Mouse (Mus musculus) neural tube, embryonic 14.5 days (tissue): ENCODE results near the gene Nr1i2. TPM values are rescaled to one million over a fixed set of nuclear protein-coding genes. Genes with fewer than 3 reads are reported as not detected.

Experiments used
- ATAC-seq: fragments of 200-750 bp; cut with Nextera tagmentation; 2 replicates; pipeline ENCODE4 v1.8.0; 2017; ENCODE audit warnings: low read depth, mild to moderate bottlenecking, moderate TSS enrichment, moderate library complexity
- H3K27ac ChIP-seq: fragments of 300-500 bp; sonication (generic); 2 replicates; pipeline ENCODE4 v1.5.1; 2014; ENCODE audit warnings: low read depth, mild to moderate bottlenecking, control low read depth, low read length, moderate library complexity, mixed read lengths
- H3K27me3 ChIP-seq: fragments of 300-500 bp; sonication (generic); 2 replicates; pipeline ENCODE4 v1.6.1; 2014; ENCODE audit warnings: low read length; ENCODE audit not compliant: control insufficient read depth, insufficient read depth
- H3K36me3 ChIP-seq: fragments of 300-500 bp; sonication (generic); 2 replicates; pipeline ENCODE4 v1.6.1; 2014; ENCODE audit warnings: low read length, mixed read lengths; ENCODE audit not compliant: control insufficient read depth, insufficient read depth
- H3K4me1 ChIP-seq: fragments of 300-500 bp; sonication (generic); 2 replicates; pipeline ENCODE4 v1.6.1; 2014; ENCODE audit warnings: low read length; ENCODE audit not compliant: control insufficient read depth, insufficient read depth
- H3K4me2 ChIP-seq: fragments of 300-500 bp; sonication (generic); 2 replicates; pipeline ENCODE4 v1.6.1; 2014; ENCODE audit warnings: mild to moderate bottlenecking, low read depth, low read length, control low read depth
- H3K4me3 ChIP-seq: fragments of 300-500 bp; sonication (generic); 2 replicates; pipeline ENCODE4 v1.5.1; 2014; ENCODE audit warnings: low read depth, low read length, control low read depth, mixed read lengths
- H3K9ac ChIP-seq: fragments of 300-500 bp; sonication (generic); replicated peaks from 2 replicates; pipeline ENCODE4 v1.6.1; 2014; ENCODE audit warnings: low read depth, mild to moderate bottlenecking, control low read depth, low read length, mixed read lengths
- H3K9me3 ChIP-seq: fragments of 300-500 bp; sonication (generic); 2 replicates; pipeline ENCODE4 v1.6.1; 2016; ENCODE audit warnings: low read length; ENCODE audit not compliant: control insufficient read depth
- WGBS: fragments of 180-500 bp; shearing (Covaris S2); extraction: QIAGEN DNeasy Blood & Tissue Kit; methylation state at CpG from one replicate; pipeline ENCODE4 v1.1.7; 2014; 5-methylcytosine and 5-hydroxymethylcytosine counted together
- polyA plus RNA-seq: library from polyadenylated mRNA; unstranded; fragments of >200 nt; fragmentation: Nextera tagmentation; extraction: Ambion mirVana; gene quantifications from 2 replicates; pipeline ENCODE4 v1.2.1, GENCODE M21; 2014

Gene Nr1i2
- polyA plus RNA-seq, 1 experiment from 2014 or later: not detected

DNA sequence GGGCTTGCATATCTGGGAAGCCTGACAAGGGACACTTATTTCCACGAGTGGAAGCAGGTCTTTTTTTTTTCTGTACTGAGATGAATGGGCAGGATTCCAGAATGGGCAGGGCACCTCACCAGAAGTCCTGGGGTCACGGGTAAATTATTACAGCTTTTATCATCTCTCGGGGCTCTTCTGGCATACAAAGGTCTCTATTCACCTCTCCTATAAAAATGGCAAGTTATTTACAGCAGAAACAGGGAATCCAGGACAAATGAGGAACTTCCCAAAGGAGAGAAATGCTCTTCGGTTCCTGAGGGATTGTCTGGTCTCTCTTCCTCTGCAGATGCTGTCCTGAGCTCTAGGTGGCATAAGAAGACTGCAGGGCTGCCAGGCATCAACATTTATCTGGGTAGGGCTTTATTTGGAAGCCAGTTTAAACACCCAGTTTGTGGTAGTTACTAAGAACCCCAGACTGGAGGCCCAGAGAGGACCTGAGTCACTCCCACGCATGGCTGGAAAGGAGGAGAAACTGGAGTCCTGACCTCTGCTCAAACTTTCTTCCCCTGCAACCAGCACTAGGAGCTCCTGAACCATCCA lies 816 bp upstream of the Nr1i2 start:
- H3K4me3 ChIP-seq: no peak overlapping the region
- H3K4me1 ChIP-seq: no peaks in the 10 kb centered on the region
- ATAC-seq: no peak
- no peaks in the 10 kb centered on the region for H3K36me3 ChIP-seq
- H3K27me3 ChIP-seq: no peaks in the 10 kb centered on the region
- 41% methylated on average over 5 of the region's 5 CpGs for WGBS
- no peak overlapping the region for H3K27ac ChIP-seq
- H3K9me3 ChIP-seq: no peaks in the 10 kb centered on the region
- H3K4me2 ChIP-seq: no peak overlapping the region
- H3K9ac ChIP-seq: no peak overlapping the region

- no peak overlapping the region for H3K27ac ChIP-seq
- no peak for ATAC-seq
- H3K4me3 ChIP-seq: no peak overlapping the region
- H3K36me3 ChIP-seq: no peaks in the 10 kb centered on the region
- 84% methylated on average over 2 of the region's 2 CpGs for WGBS
- no peak overlapping the region for H3K9ac ChIP-seq
- no peaks in the 10 kb centered on the region for H3K9me3 ChIP-seq
- no peaks in the 10 kb centered on the region for H3K4me1 ChIP-seq
- no peak overlapping the region for H3K4me2 ChIP-seq
- no peaks in the 10 kb centered on the region for H3K27me3 ChIP-seq
These were observed 4.5 kb downstream of the Nr1i2 start for GRCm38 (mm10) chr16:38290151-38290550.

DNA sequence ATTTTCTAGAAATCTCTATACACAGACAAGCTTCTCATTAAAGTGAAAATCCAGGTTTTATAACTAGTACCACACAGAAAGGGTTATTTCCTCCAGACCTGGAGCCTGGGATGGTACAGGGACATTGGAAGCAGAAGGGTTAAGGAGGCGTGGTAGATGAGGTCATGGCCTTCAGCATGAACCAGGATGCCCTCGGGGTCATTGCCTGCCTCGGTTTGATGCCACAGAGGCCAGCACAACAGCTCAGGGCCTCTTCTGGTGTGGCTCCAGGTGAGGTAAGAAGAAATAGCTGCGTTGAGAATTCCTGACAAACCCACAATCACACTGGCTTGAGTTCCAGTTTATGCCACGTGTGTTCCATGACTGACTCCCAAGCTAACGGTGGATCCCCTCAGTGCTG lies 5.8 kb downstream of the Nr1i2 start:
- no peak for ATAC-seq
- no peaks in the 10 kb centered on the region for H3K36me3 ChIP-seq
- H3K4me1 ChIP-seq: no peaks in the 10 kb centered on the region
- no peak overlapping the region for H3K4me3 ChIP-seq
- no peaks in the 10 kb centered on the region for H3K27me3 ChIP-seq
- no peak overlapping the region for H3K27ac ChIP-seq
- WGBS: 46% methylated on average over 6 of the region's 6 CpGs
- no peaks in the 10 kb centered on the region for H3K9me3 ChIP-seq
- H3K4me2 ChIP-seq: no peak overlapping the region
- H3K9ac ChIP-seq: no peak overlapping the region

GRCm38 (mm10) chr16:38287762-38288161 lies 6.9 kb downstream of the Nr1i2 start:
- Histone ChIP-seq H3K36me3 (no peaks in the 10 kb centered on the region), H3K4me1 (no peaks in the 10 kb centered on the region), H3K27ac (no peak overlapping the region), H3K27me3 (no peaks in the 10 kb centered on the region), H3K4me3 (no peak overlapping the region), H3K9me3 (no peaks in the 10 kb centered on the region), H3K9ac (no peak overlapping the region), H3K4me2 (no peak overlapping the region)
- ATAC-seq: no peak
- WGBS: 92% methylated on average over 3 of the region's 3 CpGs

- ATAC-seq: no peak
- no peaks in the 10 kb centered on the region for H3K4me1 ChIP-seq
- H3K9me3 ChIP-seq: no peaks in the 10 kb centered on the region
- no peak overlapping the region for H3K4me3 ChIP-seq
- H3K4me2 ChIP-seq: no peak overlapping the region
- WGBS: 88% methylated on average over 6 of the region's 6 CpGs
- H3K36me3 ChIP-seq: no peaks in the 10 kb centered on the region
- no peak overlapping the region for H3K27ac ChIP-seq
- H3K27me3 ChIP-seq: no peaks in the 10 kb centered on the region
- no peak overlapping the region for H3K9ac ChIP-seq
These were observed 7.3 kb downstream of the Nr1i2 start for GRCm38 (mm10) chr16:38287357-38287756.

GRCm38 (mm10) chr16:38286541-38286940 lies 8.1 kb downstream of the Nr1i2 start:
- Histone ChIP-seq H3K4me2 (no peak overlapping the region), H3K9me3 (no peaks in the 10 kb centered on the region), H3K9ac (no peak overlapping the region), H3K4me1 (no peaks in the 10 kb centered on the region), H3K4me3 (no peak overlapping the region), H3K36me3 (no peaks in the 10 kb centered on the region), H3K27ac (no peak overlapping the region), H3K27me3 (no peaks in the 10 kb centered on the region)
- 72% methylated on average over 4 of the region's 4 CpGs for WGBS
- no peak for ATAC-seq

DNA sequence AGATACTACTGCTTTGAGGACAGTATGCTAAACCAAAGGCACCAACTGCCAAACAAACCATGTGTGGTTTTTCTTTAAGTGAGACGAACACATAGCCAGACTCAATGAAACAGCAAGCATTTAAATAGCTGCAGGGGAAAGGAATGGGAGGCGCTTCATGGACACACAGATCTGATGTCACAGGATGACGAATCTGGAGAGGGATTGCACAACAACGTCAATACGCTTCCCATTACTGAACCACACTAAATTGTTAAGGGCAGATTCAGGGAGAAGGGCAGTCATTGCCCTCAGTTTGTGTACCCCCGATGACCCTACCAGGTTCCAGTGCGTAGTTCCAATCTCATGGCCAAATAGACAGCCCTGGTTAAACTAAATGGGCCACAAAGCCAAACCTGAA lies 8.8 kb downstream of the Nr1i2 start:
- H3K27me3 ChIP-seq: no peaks in the 10 kb centered on the region
- no peaks in the 10 kb centered on the region for H3K4me1 ChIP-seq
- no peaks in the 10 kb centered on the region for H3K9me3 ChIP-seq
- H3K4me2 ChIP-seq: no peak overlapping the region
- no peak for ATAC-seq
- no peaks in the 10 kb centered on the region for H3K36me3 ChIP-seq
- no peak overlapping the region for H3K9ac ChIP-seq
- H3K27ac ChIP-seq: no peak overlapping the region
- whole genome bisulfite sequencing: 78% methylated on average over 7 of the region's 7 CpGs
- H3K4me3 ChIP-seq: no peak overlapping the region

GRCm38 (mm10) chr16:38283300-38283699 lies 11.3 kb downstream of the Nr1i2 start:
- no peaks in the 10 kb centered on the region for H3K36me3 ChIP-seq
- no peak overlapping the region for H3K4me3 ChIP-seq
- ATAC-seq: no peak
- H3K27me3 ChIP-seq: no peaks in the 10 kb centered on the region
- H3K9me3 ChIP-seq: no peaks in the 10 kb centered on the region
- no peak overlapping the region for H3K4me2 ChIP-seq
- WGBS: 28% methylated on average over 3 of the region's 3 CpGs
- H3K27ac ChIP-seq: no peak overlapping the region
- no peaks in the 10 kb centered on the region for H3K4me1 ChIP-seq
- no peak overlapping the region for H3K9ac ChIP-seq

GRCm38 (mm10) chr16:38282559-38283160 lies 12.0 kb downstream of the Nr1i2 start:
- Histone ChIP-seq H3K27me3 (no peaks in the 10 kb centered on the region), H3K27ac (no peak overlapping the region), H3K36me3 (no peaks in the 10 kb centered on the region), H3K4me3 (no peak overlapping the region), H3K4me2 (no peak overlapping the region), H3K9me3 (no peaks in the 10 kb centered on the region), H3K4me1 (no peaks in the 10 kb centered on the region), H3K9ac (no peak overlapping the region)
- 82% methylated on average over 7 of the region's 7 CpGs for WGBS
- no peak for ATAC-seq
